Mouse (Mus musculus): ENCODE measurements around the gene Drap1. TPM values are rescaled to one million over a fixed set of nuclear protein-coding genes. Genes with fewer than 3 reads are reported as not detected.

Drap1 gene
- polyA plus RNA-seq, 1 experiment from 2014 or later, result 191 TPM

DNA sequence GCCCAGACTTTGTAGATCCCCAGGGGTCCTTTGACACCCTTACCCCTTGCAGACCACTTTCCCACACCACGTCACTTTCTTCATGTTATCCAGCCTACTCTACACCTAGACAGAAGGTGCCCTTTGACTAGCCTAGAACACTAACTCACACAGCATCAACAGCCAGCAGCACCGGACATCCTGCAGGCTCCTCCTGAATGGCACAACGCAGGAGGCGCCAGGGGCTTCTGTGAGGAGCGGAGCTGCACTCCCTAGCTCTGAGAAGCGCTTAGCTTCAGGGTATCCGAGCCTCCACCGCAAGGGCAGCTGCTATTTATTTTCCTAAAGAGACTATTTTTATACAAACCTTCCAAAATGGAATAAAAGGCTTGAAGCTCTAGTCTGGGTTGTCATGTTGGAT, 30.8 kb upstream of the Drap1 start:
- Histone ChIP-seq H3K4me3 (ENCODE audit: low read depth, low read length) (peak overlapping the region; percentile 82), H3K9ac (ENCODE audit: low read depth, low read length) (peak overlapping the region; percentile 38; the same call in 1 of the 2 replicates), H3K36me3 (ENCODE audit: control insufficient read depth, insufficient read depth, low read length) (peaks cover 9% of the 10 kb centered on the region), H3K4me1 (ENCODE audit: control insufficient read depth, insufficient read depth, low read length) (peaks cover 19% of the 10 kb centered on the region), H3K27ac (replicated peaks; ENCODE audit: low read depth, low read length) (no peak overlapping the region), H3K9me3 (ENCODE audit: control insufficient read depth, low read length) (no peaks in the 10 kb centered on the region), H3K27me3 (replicated peaks; ENCODE audit: control insufficient read depth, insufficient read depth, low read length) (no peaks in the 10 kb centered on the region), H3K4me2 (ENCODE audit: low read depth, low read length) (peak overlapping the region; percentile 100)
- ATAC-seq (ENCODE audit: low read depth) (no peak), DNase-seq (ENCODE audit: low spot score) (no peak)
- 55% methylated on average over 8 of the region's 8 CpGs for WGBS

DNA sequence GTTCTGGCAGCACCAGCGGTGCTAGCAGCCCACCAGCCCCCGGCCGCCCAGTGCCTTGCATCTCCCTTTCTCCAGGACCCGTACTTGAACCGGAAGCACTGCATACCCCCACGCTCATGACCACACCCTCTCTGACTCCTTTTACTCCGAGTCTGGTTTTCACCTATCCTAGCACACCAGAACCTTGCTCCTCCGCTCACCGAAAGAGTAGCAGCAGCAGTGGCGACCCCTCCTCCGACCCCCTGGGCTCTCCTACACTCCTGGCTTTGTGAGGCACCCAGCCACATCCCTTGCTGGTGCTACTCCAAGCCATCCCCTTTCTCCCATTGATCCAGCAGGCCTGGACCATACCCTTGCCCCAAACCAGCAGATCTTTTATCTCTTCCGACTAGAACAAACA, 30.3 kb upstream of the Drap1 start:
- Histone ChIP-seq H3K4me2 (ENCODE audit: low read depth, low read length) (peak overlapping the region; percentile 100), H3K27me3 (replicated peaks; ENCODE audit: control insufficient read depth, insufficient read depth, low read length) (peaks cover 2% of the 10 kb centered on the region), H3K4me3 (ENCODE audit: low read depth, low read length) (no peak overlapping the region), H3K27ac (replicated peaks; ENCODE audit: low read depth, low read length) (no peak overlapping the region), H3K9me3 (ENCODE audit: control insufficient read depth, low read length) (no peaks in the 10 kb centered on the region), H3K36me3 (ENCODE audit: control insufficient read depth, insufficient read depth, low read length) (peaks cover 9% of the 10 kb centered on the region), H3K9ac (ENCODE audit: low read depth, low read length) (peak overlapping the region; percentile 43; the same call in 1 of the 2 replicates), H3K4me1 (ENCODE audit: control insufficient read depth, insufficient read depth, low read length) (peaks cover 17% of the 10 kb centered on the region)
- ATAC-seq (ENCODE audit: low read depth) (no peak), DNase-seq (ENCODE audit: low spot score) (no peak)
- WGBS, result 79% methylated on average over 12 of the region's 12 CpGs

DNA sequence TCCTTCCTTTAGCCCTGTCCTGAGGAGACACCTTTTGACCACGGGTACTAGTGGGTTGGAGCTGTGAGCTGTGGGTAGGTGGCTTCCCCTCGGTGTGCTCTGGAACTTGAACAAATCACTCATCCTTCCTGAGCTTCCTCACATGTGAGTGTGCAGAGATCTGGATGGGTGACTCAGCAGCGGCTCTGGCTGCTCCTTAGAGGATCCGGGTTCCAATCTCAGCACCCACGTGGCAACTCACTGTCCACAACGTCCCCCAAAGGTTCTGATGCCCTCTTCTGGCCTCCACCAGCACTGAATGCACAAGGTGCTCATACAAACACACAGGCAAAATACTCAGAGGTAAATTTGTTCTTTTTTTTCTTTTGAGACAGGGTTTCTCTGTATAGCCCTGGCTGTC, 27.0 kb upstream of the Drap1 start:
- Histone ChIP-seq H3K9ac (ENCODE audit: low read depth, low read length) (no peak overlapping the region), H3K9me3 (ENCODE audit: control insufficient read depth, low read length) (peaks cover 4% of the 10 kb centered on the region; the same call in 1 of the 2 replicates), H3K27me3 (replicated peaks; ENCODE audit: control insufficient read depth, insufficient read depth, low read length) (peaks cover 35% of the 10 kb centered on the region), H3K27ac (replicated peaks; ENCODE audit: low read depth, low read length) (no peak overlapping the region), H3K4me2 (ENCODE audit: low read depth, low read length) (no peak overlapping the region), H3K36me3 (ENCODE audit: control insufficient read depth, insufficient read depth, low read length) (peaks cover 9% of the 10 kb centered on the region), H3K4me1 (ENCODE audit: control insufficient read depth, insufficient read depth, low read length) (peaks cover 19% of the 10 kb centered on the region), H3K4me3 (ENCODE audit: low read depth, low read length) (no peak overlapping the region)
- DNase-seq (ENCODE audit: low spot score) (no peak), ATAC-seq (ENCODE audit: low read depth) (no peak)
- WGBS, result 78% methylated on average over 6 of the region's 6 CpGs

DNA sequence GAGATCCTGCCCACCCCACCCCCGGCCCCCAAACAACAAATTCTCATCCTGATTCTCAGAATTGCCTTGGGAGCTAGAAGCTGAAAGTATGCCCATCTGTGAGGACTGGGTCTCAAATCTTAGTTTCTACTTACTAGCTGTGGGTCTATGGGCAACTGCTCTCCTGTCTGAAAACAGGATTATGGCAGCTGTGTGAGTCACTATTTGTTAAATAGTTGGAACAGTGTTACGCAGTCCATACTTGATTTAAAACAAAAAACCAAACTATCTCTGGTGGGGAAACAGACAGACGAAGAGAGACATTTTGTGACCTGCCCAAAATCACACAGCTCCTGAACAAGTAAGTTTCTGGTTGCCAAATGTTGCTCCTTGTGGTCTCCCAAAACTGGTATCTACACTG, 24.9 kb upstream of the Drap1 start:
- 88% methylated on average over 3 of the region's 3 CpGs for WGBS
- 0 out of 2 replicates have a peak, but pooled peaks cover 4% of the 10 kb centered on the region for H3K4me1 ChIP-seq (ENCODE audit: control insufficient read depth, insufficient read depth, low read length)
- no peak overlapping the region for H3K4me2 ChIP-seq (ENCODE audit: low read depth, low read length)
- peaks cover 4% of the 10 kb centered on the region; the same call in 1 of the 2 replicates for H3K9me3 ChIP-seq (ENCODE audit: control insufficient read depth, low read length)
- no peak for DNase-seq (ENCODE audit: low spot score)
- no peak for ATAC-seq (ENCODE audit: low read depth)
- H3K9ac ChIP-seq (ENCODE audit: low read depth, low read length), result no peak overlapping the region
- no peak overlapping the region for H3K4me3 ChIP-seq (ENCODE audit: low read depth, low read length)
- H3K27me3 ChIP-seq (replicated peaks; ENCODE audit: control insufficient read depth, insufficient read depth, low read length), result peaks cover 36% of the 10 kb centered on the region
- no peak overlapping the region for H3K27ac ChIP-seq (replicated peaks; ENCODE audit: low read depth, low read length)
- H3K36me3 ChIP-seq (ENCODE audit: control insufficient read depth, insufficient read depth, low read length), result peaks cover 7% of the 10 kb centered on the region

GRCm38 (mm10) chr19:5448354-5449150, 23.8 kb upstream of the Drap1 start:
- no peak overlapping the region for H3K9ac ChIP-seq (ENCODE audit: low read depth, low read length)
- DNase-seq (ENCODE audit: low spot score), result no peak
- H3K4me2 ChIP-seq (ENCODE audit: low read depth, low read length), result peak overlapping the region; percentile 94
- H3K36me3 ChIP-seq (ENCODE audit: control insufficient read depth, insufficient read depth, low read length), result no peaks in the 10 kb centered on the region
- no peak overlapping the region for H3K27ac ChIP-seq (replicated peaks; ENCODE audit: low read depth, low read length)
- 0 out of 2 replicates have a peak, but pooled peaks cover 4% of the 10 kb centered on the region for H3K4me1 ChIP-seq (ENCODE audit: control insufficient read depth, insufficient read depth, low read length)
- peaks cover 4% of the 10 kb centered on the region; the same call in 1 of the 2 replicates for H3K9me3 ChIP-seq (ENCODE audit: control insufficient read depth, low read length)
- peak overlapping the region; percentile 58 for H3K4me3 ChIP-seq (ENCODE audit: low read depth, low read length)
- no peak for ATAC-seq (ENCODE audit: low read depth)
- WGBS, result 8% methylated on average over 30 of the region's 36 CpGs
- peaks cover 36% of the 10 kb centered on the region for H3K27me3 ChIP-seq (replicated peaks; ENCODE audit: control insufficient read depth, insufficient read depth, low read length)

- WGBS, result under 1% methylated on average over 59 of the region's 70 CpGs
- peak; percentile 72 for DNase-seq (ENCODE audit: low spot score)
- H3K9me3 ChIP-seq (ENCODE audit: control insufficient read depth, low read length), result peaks cover 4% of the 10 kb centered on the region; the same call in 1 of the 2 replicates
- H3K4me2 ChIP-seq (ENCODE audit: low read depth, low read length), result peak within 1 kb of the TSS; percentile 94
- H3K9ac ChIP-seq (ENCODE audit: low read depth, low read length), result peak within 1 kb of the TSS; percentile 55
- 0 out of 2 replicates have a peak, but pooled peaks cover 4% of the 10 kb centered on the region for H3K4me1 ChIP-seq (ENCODE audit: control insufficient read depth, insufficient read depth, low read length)
- peak; percentile 70 for ATAC-seq (ENCODE audit: low read depth)
- H3K4me3 ChIP-seq (ENCODE audit: low read depth, low read length), result peak within 1 kb of the TSS; percentile 58
- H3K36me3 ChIP-seq (ENCODE audit: control insufficient read depth, insufficient read depth, low read length), result no peaks in the 10 kb centered on the region
- H3K27ac ChIP-seq (replicated peaks; ENCODE audit: low read depth, low read length), result no peak within 1 kb of the TSS
- H3K27me3 ChIP-seq (replicated peaks; ENCODE audit: control insufficient read depth, insufficient read depth, low read length), result peaks cover 36% of the 10 kb centered on the region
These were observed 23.0 kb upstream of the Drap1 start, which contains the start of gene Fosl1 for GRCm38 (mm10) chr19:5447515-5448353. TSS of gene Fosl1 (plus strand) at chr19:5447547.

DNA sequence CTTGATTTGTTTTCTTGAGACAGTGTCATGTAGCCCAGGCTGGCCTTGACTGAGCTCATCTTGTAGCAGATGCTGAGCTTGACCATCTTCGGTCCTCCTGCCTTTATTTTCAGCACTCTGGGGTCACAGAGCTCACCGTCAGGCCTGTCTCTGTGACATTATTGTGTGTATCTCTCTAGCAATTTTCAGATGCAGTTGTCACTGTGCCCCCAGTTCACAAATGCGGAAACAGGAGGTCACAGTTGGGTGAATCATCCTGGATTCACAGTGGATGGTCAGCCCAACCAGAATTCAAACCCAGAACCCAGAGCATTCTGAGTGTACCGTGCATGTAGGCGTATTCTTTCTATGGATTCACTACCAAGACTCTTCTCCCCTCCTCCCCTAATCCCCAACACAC, 21.0 kb upstream of the Drap1 start:
- Histone ChIP-seq H3K9ac (ENCODE audit: low read depth, low read length) (no peak overlapping the region), H3K36me3 (ENCODE audit: control insufficient read depth, insufficient read depth, low read length) (no peaks in the 10 kb centered on the region), H3K9me3 (ENCODE audit: control insufficient read depth, low read length) (peaks cover 4% of the 10 kb centered on the region; the same call in 1 of the 2 replicates), H3K27ac (replicated peaks; ENCODE audit: low read depth, low read length) (no peak overlapping the region), H3K27me3 (replicated peaks; ENCODE audit: control insufficient read depth, insufficient read depth, low read length) (peaks cover 36% of the 10 kb centered on the region), H3K4me3 (ENCODE audit: low read depth, low read length) (no peak overlapping the region), H3K4me2 (ENCODE audit: low read depth, low read length) (no peak overlapping the region), H3K4me1 (ENCODE audit: control insufficient read depth, insufficient read depth, low read length) (0 out of 2 replicates have a peak, but pooled peaks cover 4% of the 10 kb centered on the region)
- DNase-seq (ENCODE audit: low spot score) (no peak), ATAC-seq (ENCODE audit: low read depth) (no peak)
- 95% methylated on average over 5 of the region's 5 CpGs for WGBS

- DNase-seq (ENCODE audit: low spot score), result peak; percentile 11
- Histone ChIP-seq H3K36me3 (ENCODE audit: control insufficient read depth, insufficient read depth, low read length) (no peaks in the 10 kb centered on the region), H3K27ac (replicated peaks; ENCODE audit: low read depth, low read length) (no peak overlapping the region), H3K9ac (ENCODE audit: low read depth, low read length) (no peak overlapping the region), H3K4me2 (ENCODE audit: low read depth, low read length) (no peak overlapping the region), H3K4me3 (ENCODE audit: low read depth, low read length) (no peak overlapping the region), H3K27me3 (replicated peaks; ENCODE audit: control insufficient read depth, insufficient read depth, low read length) (peaks cover 33% of the 10 kb centered on the region), H3K9me3 (ENCODE audit: control insufficient read depth, low read length) (peaks cover 4% of the 10 kb centered on the region; the same call in 1 of the 2 replicates), H3K4me1 (ENCODE audit: control insufficient read depth, insufficient read depth, low read length) (0 out of 2 replicates have a peak, but pooled peaks cover 4% of the 10 kb centered on the region)
- no peak for ATAC-seq (ENCODE audit: low read depth)
- 31% methylated on average over 7 of the region's 7 CpGs for WGBS
These were observed 20.2 kb upstream of the Drap1 start for GRCm38 (mm10) chr19:5444954-5445353.
